In the genomic region with DNA sequence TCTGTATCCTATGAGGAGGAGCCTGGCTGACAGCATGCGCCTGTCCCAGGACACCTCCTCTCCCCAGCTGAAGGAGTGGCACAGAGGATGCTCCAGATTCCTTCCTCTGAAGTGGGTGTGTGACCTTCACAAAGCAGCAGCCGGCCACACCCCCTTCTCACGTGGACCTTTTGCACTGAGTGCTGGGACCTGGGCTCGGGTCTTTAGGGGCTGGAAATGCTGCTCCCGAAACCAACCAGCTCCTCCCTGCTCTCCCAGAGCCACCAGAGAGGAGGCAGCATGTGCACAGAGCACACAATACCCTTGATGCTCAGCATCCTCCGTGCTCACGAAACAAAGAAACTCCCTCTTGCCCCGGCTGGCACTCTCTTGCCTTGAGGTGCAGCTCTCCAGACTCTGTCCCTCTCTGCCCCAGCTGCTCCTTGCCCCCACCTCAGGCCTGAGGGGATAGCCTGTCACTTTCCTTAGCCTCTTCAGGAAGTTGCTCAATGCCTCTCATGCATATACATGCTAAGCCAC, we compare ENCODE assay signal across 13 mouse cellular contexts.
DNase-seq lines count a peak whose midpoint lies in the region; ATAC-seq lines count a peak whose summit lies in the region.
"Had no signal": no experiment of that assay in that cellular context is flagged by ENCODE, and none has a peak within 500 bp of the region (broad histone marks: within the 10 kb centered on the region; RNA-seq: fewer than 3 reads in every experiment).

No protein-coding gene starts in this region.

- no peak overlapping the region for H3K4me3 ChIP-seq in heart, embryonic 14.5 days (ENCODE audit: control insufficient read depth in 1 of 2, insufficient read depth in 1 of 2, low read depth in 1 of 2, low read length in 2 of 2)
- H3K4me3 ChIP-seq in forebrain, embryonic 15.5 days = peak overlapping the region; percentile 57
- peak overlapping the region; percentile 35 for H3K4me3 ChIP-seq in midbrain, embryonic 12.5 days
- H3K4me3 ChIP-seq: left cerebral cortex, adult 2 months; lung, embryonic 15.5 days had no signal

- ATAC-seq in heart, embryonic 14.5 days (ENCODE audit: insufficient number of reproducible peaks, insufficient read depth, low FRiP score, low read depth) = no peak
- ATAC-seq in forebrain, embryonic 15.5 days (replicated peaks) = peak; percentile 48
- peak; percentile 53 for ATAC-seq in midbrain, embryonic 12.5 days (ENCODE audit: low FRiP score, low read depth)
- ATAC-seq: inflammation-experienced regulatory T-cells, adult 6 months had no signal

- WGBS in heart, embryonic 14.5 days = 33% methylated on average over 8 of the region's 8 CpGs
- WGBS in forebrain, embryonic 15.5 days = 5% methylated on average over 8 of the region's 8 CpGs
- WGBS in midbrain, embryonic 12.5 days = 7% methylated on average over 8 of the region's 8 CpGs

- intact Hi-C loops in heart, postnatal 25 days (cut with DNase I) = no loop called here
- intact Hi-C loops in gastrocnemius, postnatal 36 days (cut with DNase I) = no loop called here

- no peaks in the 10 kb centered on the region for H3K9me3 ChIP-seq in heart, embryonic 14.5 days (ENCODE audit: control insufficient read depth, low read length)
- no peaks in the 10 kb centered on the region for H3K9me3 ChIP-seq in forebrain, embryonic 15.5 days
- no peaks in the 10 kb centered on the region for H3K9me3 ChIP-seq in midbrain, embryonic 12.5 days
- H3K9me3 ChIP-seq: lung, embryonic 15.5 days had no signal

- no peak for DNase-seq in heart, postnatal 25 days (ENCODE audit: low spot score)
- DNase-seq in R1 (ENCODE audit: low read depth, low spot score) = peak; percentile 31
- no peak for DNase-seq in urinary bladder, adult 2 months (ENCODE audit: low spot score)
- DNase-seq in gastrocnemius, postnatal 36 days = no peak
- no peak for DNase-seq in ovary, postnatal 10 days (ENCODE audit: low spot score)
- DNase-seq: cerebellum, adult 8-10 months; thymus, adult 2 months had no signal

- H3K36me3 ChIP-seq in heart, embryonic 14.5 days (ENCODE audit: control insufficient read depth, insufficient read depth, low read length) = peaks cover 25% of the 10 kb centered on the region
- H3K36me3 ChIP-seq in forebrain, embryonic 15.5 days = peaks cover 16% of the 10 kb centered on the region
- peaks cover 16% of the 10 kb centered on the region for H3K36me3 ChIP-seq in midbrain, embryonic 12.5 days

- peak overlapping the region; percentile 29; the same call in 1 of the 2 replicates for H3K4me2 ChIP-seq in heart, embryonic 14.5 days (ENCODE audit: low read length)
- H3K4me2 ChIP-seq in forebrain, embryonic 15.5 days (replicated peaks) = peak overlapping the region; percentile 55
- peak overlapping the region; percentile 48 for H3K4me2 ChIP-seq in midbrain, embryonic 12.5 days (replicated peaks)
- H3K4me2 ChIP-seq: lung, embryonic 15.5 days had no signal

- H3K9ac ChIP-seq in heart, embryonic 14.5 days (ENCODE audit: low read length) = peak overlapping the region; percentile 25; the same call in 1 of the 2 replicates
- H3K9ac ChIP-seq in forebrain, embryonic 15.5 days (replicated peaks) = peak overlapping the region; percentile 82
- peak overlapping the region; percentile 37 for H3K9ac ChIP-seq in midbrain, embryonic 12.5 days (replicated peaks)
- H3K9ac ChIP-seq: lung, embryonic 15.5 days had no signal

- no peak overlapping the region for H3K27ac ChIP-seq in heart, embryonic 14.5 days (replicated peaks in 1 of 2; ENCODE audit: control insufficient read depth in 1 of 2, insufficient read depth in 1 of 2, low read depth in 2 of 2, low read length in 2 of 2)
- H3K27ac ChIP-seq in forebrain, embryonic 15.5 days (replicated peaks) = peak overlapping the region; percentile 93
- H3K27ac ChIP-seq in midbrain, embryonic 12.5 days (replicated peaks) = peak overlapping the region; percentile 88
- H3K27ac ChIP-seq: lung, embryonic 15.5 days had no signal

- H3K4me1 ChIP-seq in heart, embryonic 14.5 days (ENCODE audit: control insufficient read depth in 2 of 2, insufficient read depth in 2 of 2, low read length in 2 of 2) = peaks cover 32 to 44% of the 10 kb centered on the region in 2 experiments
- H3K4me1 ChIP-seq in forebrain, embryonic 15.5 days = peaks cover 73% of the 10 kb centered on the region
- H3K4me1 ChIP-seq in midbrain, embryonic 12.5 days = peaks cover 72% of the 10 kb centered on the region

- H3K27me3 ChIP-seq in heart, embryonic 14.5 days (ENCODE audit: control insufficient read depth, insufficient read depth, low read length) = no peaks in the 10 kb centered on the region
- H3K27me3 ChIP-seq in forebrain, embryonic 15.5 days = no peaks in the 10 kb centered on the region
- H3K27me3 ChIP-seq in midbrain, embryonic 12.5 days = 0 out of 2 replicates have a peak, but pooled peaks cover 2% of the 10 kb centered on the region
- H3K27me3 ChIP-seq: lung, embryonic 15.5 days had no signal

Comparison
In these comparisons a context has a peak if more than half of its experiments do, and no peak if none do; other contexts are left out.
1. H3K27ac ChIP-seq: peak in forebrain, embryonic 15.5 days (single experiment) and midbrain, embryonic 12.5 days (single experiment); none in heart, embryonic 14.5 days (0 of 2).
2. H3K4me3 ChIP-seq: peak in forebrain, embryonic 15.5 days (single experiment) and midbrain, embryonic 12.5 days (single experiment); none in heart, embryonic 14.5 days (0 of 2).
3. H3K9ac ChIP-seq: peak in every context shown above with its lines; median percentile 82 in forebrain, embryonic 15.5 days; 37 in midbrain, embryonic 12.5 days; 25 in heart, embryonic 14.5 days.
4. Peak in every context shown above with its lines, with median percentiles within 50 percentile points of each other: H3K4me2 ChIP-seq.